Mouse (Mus musculus) CH12.LX (cell line): ENCODE results near the gene Mrnip. TPM values are rescaled to one million over a fixed set of nuclear protein-coding genes. Genes with fewer than 3 reads are reported as not detected.
A peak's percentile ranks its signal among the peaks of the same experiment; 100 is the strongest.

Experiments used
- DNase-seq: peaks from one replicate; pipeline ENCODE4 v3.0.0-alpha.2; 2013; ENCODE audit errors: extremely low read depth
- H3K27ac ChIP-seq: 2 replicates; pipeline ENCODE4 v1.5.1; 2012; ENCODE audit warnings: low read depth, mild to moderate bottlenecking, control low read depth, moderate library complexity; ENCODE audit not compliant: insufficient read depth
- H3K27me3 ChIP-seq: replicated peaks from 2 replicates; pipeline ENCODE3; 2012; ENCODE audit warnings: inconsistent platforms
- H3K36me3 ChIP-seq, 2 experiments: replicated peaks in 1 of 2; 2 replicates each; pipeline versions ENCODE3 to v1.6.1; 2012; ENCODE audit warnings: inconsistent platforms in 1 of 2, low read length in 1 of 2, mild to moderate bottlenecking in 1 of 2, mixed read lengths in 1 of 2, moderate library complexity in 1 of 2; ENCODE audit not compliant: control insufficient read depth in 1 of 2, insufficient read depth in 1 of 2
- H3K4me1 ChIP-seq, 2 experiments: 2 replicates each; pipeline ENCODE4 v1.6.1; 2012; ENCODE audit warnings: inconsistent platforms in 1 of 2, moderate library complexity in 1 of 2; ENCODE audit not compliant: insufficient read depth in 2 of 2, control insufficient read depth in 1 of 2
- H3K4me2 ChIP-seq: 2 replicates; pipeline ENCODE4 v1.6.1; 2012; ENCODE audit warnings: low read depth, mild to moderate bottlenecking, control low read depth; ENCODE audit not compliant: poor library complexity, insufficient read depth, severe bottlenecking
- H3K4me3 ChIP-seq, 3 experiments: fragments of 150-350 bp in 1 of 3; sonication (generic) in 1 of 3; replicated peaks in 1 of 3; 2 replicates each; pipeline versions ENCODE3 to v1.5.1; 2011 to 2012; ENCODE audit warnings: low read depth in 2 of 3, low read length in 2 of 3, mild to moderate bottlenecking in 2 of 3, moderate library complexity in 2 of 3, control low read depth in 1 of 3, improper control_type of control experiment in 1 of 3, inconsistent platforms in 1 of 3, mixed read lengths in 1 of 3; ENCODE audit not compliant: poor library complexity in 1 of 3
- H3K79me2 ChIP-seq: replicated peaks from 2 replicates; pipeline ENCODE4 v1.6.1; 2012; ENCODE audit warnings: mild to moderate bottlenecking, moderate library complexity; ENCODE audit not compliant: control insufficient read depth, poor library complexity, insufficient read depth, severe bottlenecking; ENCODE audit errors: extremely low read depth
- H3K9ac ChIP-seq: 2 replicates; pipeline ENCODE4 v1.6.1; 2012; ENCODE audit warnings: low read depth, mild to moderate bottlenecking, control low read depth, moderate library complexity; ENCODE audit not compliant: insufficient read depth
- H3K9me3 ChIP-seq: replicated peaks from 2 replicates; pipeline ENCODE3; 2012; ENCODE audit warnings: low read length, inconsistent platforms, mixed read lengths
- BHLHE40 ChIP-seq: IDR thresholded peaks from 2 replicates; pipeline ENCODE4 v1.6.1; 2011; ENCODE audit warnings: mild to moderate bottlenecking, low read depth, low read length, improper control_type of control experiment
- CHD1 ChIP-seq: IDR thresholded peaks from 2 replicates; pipeline ENCODE4 v1.6.1; 2012; ENCODE audit warnings: low read depth, low read length, improper control_type of control experiment, inconsistent platforms
- CHD2 ChIP-seq: IDR thresholded peaks from 2 replicates; pipeline ENCODE4 v1.6.1; 2011; ENCODE audit warnings: low read length, improper control_type of control experiment
- ELF1 ChIP-seq: IDR thresholded peaks from 2 replicates; pipeline ENCODE4 v1.6.1; 2014; ENCODE audit warnings: low read depth, mild to moderate bottlenecking, inconsistent platforms, low read length, improper control_type of control experiment
- EP300 ChIP-seq: IDR thresholded peaks from 2 replicates; pipeline ENCODE4 v1.6.1; 2011; ENCODE audit warnings: low read length, improper control_type of control experiment
- ETS1 ChIP-seq: conservative IDR thresholded peaks from 2 replicates; pipeline ENCODE4 v1.6.1; 2012; ENCODE audit warnings: low read depth, mild to moderate bottlenecking, inconsistent platforms, low read length, improper control_type of control experiment, moderate library complexity
- IRF4 ChIP-seq: IDR thresholded peaks from 2 replicates; pipeline ENCODE4 v1.6.1; 2014; ENCODE audit warnings: low read depth, mild to moderate bottlenecking, inconsistent platforms, low read length, improper control_type of control experiment
- JUN ChIP-seq: IDR thresholded peaks from 2 replicates; pipeline ENCODE4 v1.6.1; 2011; ENCODE audit warnings: low read depth, mild to moderate bottlenecking, low read length, improper control_type of control experiment, moderate library complexity; ENCODE audit not compliant: insufficient read depth
- MAFK ChIP-seq: IDR thresholded peaks from 2 replicates; pipeline ENCODE4 v1.6.1; 2011; ENCODE audit warnings: low read length, improper control_type of control experiment; ENCODE audit not compliant: insufficient replicate concordance
- MAX ChIP-seq: IDR thresholded peaks from 2 replicates; pipeline ENCODE4 v1.6.1; 2011; ENCODE audit warnings: low read length, improper control_type of control experiment
- MEF2A ChIP-seq: IDR thresholded peaks from 2 replicates; pipeline ENCODE4 v1.6.1; 2014; ENCODE audit warnings: low read depth, mild to moderate bottlenecking, inconsistent platforms, low read length, improper control_type of control experiment, borderline replicate concordance
- MXI1 ChIP-seq: IDR thresholded peaks from 2 replicates; pipeline ENCODE4 v1.6.1; 2011; ENCODE audit warnings: mild to moderate bottlenecking, low read depth, low read length, improper control_type of control experiment
- NRF1 ChIP-seq: IDR thresholded peaks from 2 replicates; pipeline ENCODE4 v1.6.1; 2014; ENCODE audit warnings: low read depth, mild to moderate bottlenecking, inconsistent platforms, low read length, improper control_type of control experiment, moderate library complexity
- RAD21 ChIP-seq: IDR thresholded peaks from 2 replicates; pipeline ENCODE4 v1.6.1; 2011; ENCODE audit warnings: low read depth, mild to moderate bottlenecking, low read length, improper control_type of control experiment, moderate library complexity
- SMC3 ChIP-seq: IDR thresholded peaks from 2 replicates; pipeline ENCODE4 v1.6.1; 2011; ENCODE audit warnings: low read depth, low read length, improper control_type of control experiment
- TBP ChIP-seq: conservative IDR thresholded peaks from 2 replicates; pipeline ENCODE4 v1.6.1; 2011; ENCODE audit warnings: low read depth, low read length, improper control_type of control experiment
- TCF12 ChIP-seq: IDR thresholded peaks from 2 replicates; pipeline ENCODE4 v1.6.1; 2014; ENCODE audit warnings: low read depth, mild to moderate bottlenecking, inconsistent platforms, low read length, improper control_type of control experiment
- UBTF ChIP-seq: IDR thresholded peaks from 2 replicates; pipeline ENCODE4 v1.6.1; 2012; ENCODE audit warnings: low read depth, mild to moderate bottlenecking, inconsistent platforms, low read length, improper control_type of control experiment, moderate library complexity
- ZMIZ1 ChIP-seq: IDR thresholded peaks from 2 replicates; pipeline ENCODE4 v1.6.1; 2012; ENCODE audit warnings: low read depth, mild to moderate bottlenecking, inconsistent platforms, low read length, improper control_type of control experiment
- ZNF384 ChIP-seq: IDR thresholded peaks from 2 replicates; pipeline ENCODE4 v1.6.1; 2012; ENCODE audit warnings: low read depth, low read length, improper control_type of control experiment, inconsistent platforms
- dilution Hi-C: fragments of 300-500 bp; cut with MboI; formaldehyde crosslinking; loops from 2 replicates; pipeline ENCODE4 v1.14.3; 2020; ENCODE audit warnings: low sequenced_read_pairs; ENCODE audit not compliant: extremely low pct_unique_long_range_greater_than_20kb, extremely low pct_ligation_motif_present
- in situ Hi-C: fragments of 300-500 bp; cut with MboI; formaldehyde crosslinking; loops from 3 replicates; pipeline ENCODE4 v1.14.3; 2019; ENCODE audit warnings: low sequenced_read_pairs, low pct_ligation_motif_present, low pct_unique_long_range_greater_than_20kb, mixed read lengths
- polyA plus RNA-seq: library from polyadenylated mRNA; unstranded; fragments of >175 nt; gene quantifications from 2 replicates; pipeline ENCODE4 v1.2.1, GENCODE M21; 2012; ENCODE audit warnings: low read depth; ENCODE audit not compliant: insufficient read length
- total RNA-seq, 2 experiments: library from RNA; depleted of rRNA; stranded (reverse); fragments of 300-350 nt in 1 of 2; fragments of >200 nt in 1 of 2; gene quantifications; 2 replicates each; pipeline ENCODE4 v1.2.3; 2012 to 2014

Gene Mrnip
- total and polyA plus RNA-seq, 3 experiments, result 22.5 to 36.7 (median 29.7) TPM

DNA sequence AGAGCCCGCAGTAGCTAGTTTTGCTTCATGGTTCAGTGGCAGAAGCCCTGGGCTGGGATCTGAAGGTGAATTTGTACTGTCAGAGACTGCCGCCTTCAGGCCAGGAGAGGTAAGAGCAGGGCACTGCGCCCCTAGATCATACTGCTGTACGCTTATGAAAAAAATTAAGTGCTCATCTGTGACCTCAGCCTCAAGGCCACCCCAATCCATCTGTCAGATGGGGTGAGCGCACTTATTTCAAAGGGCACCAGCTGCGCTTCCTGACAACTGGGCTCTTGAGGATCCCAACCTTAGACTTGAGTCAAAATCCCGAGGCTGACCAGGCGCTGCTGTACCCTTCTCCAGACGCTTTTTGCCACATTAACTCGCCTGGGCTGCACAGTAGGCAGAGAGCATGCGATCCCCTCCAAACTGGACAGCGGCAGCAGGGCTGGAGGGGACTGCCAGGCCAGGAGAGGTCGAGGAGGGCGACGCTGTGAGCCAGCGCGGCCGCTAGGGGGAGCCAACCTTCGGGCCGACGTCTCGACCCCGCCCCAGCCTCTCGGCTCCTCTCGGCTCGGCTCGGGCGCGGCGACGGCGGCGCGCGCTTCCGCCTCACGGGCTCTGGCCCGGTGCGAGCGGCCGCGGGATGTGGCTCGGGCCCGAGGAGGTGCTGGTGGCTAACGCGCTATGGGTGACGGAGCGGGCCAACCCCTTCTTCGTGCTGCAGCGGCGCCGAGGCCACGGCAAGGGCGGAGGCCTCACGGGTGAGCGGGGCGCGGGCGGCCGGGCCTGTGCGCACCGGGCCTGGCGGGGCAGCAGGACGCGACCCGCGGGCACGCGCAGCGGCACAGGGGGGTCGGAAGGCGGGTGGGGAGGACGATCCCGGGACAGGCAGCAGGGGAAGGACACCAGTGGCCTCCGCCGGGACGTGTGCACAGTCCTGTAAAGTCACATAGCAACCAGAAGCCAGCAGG lies 43.2 kb upstream of the Mrnip start, which contains the start of gene Tbc1d9b (continued):
- TF ChIP-seq IRF4, result peak; percentile 58; the same call in 1 of the 2 replicates
- peak; percentile 94; the same call in 1 of the 2 replicates for TF ChIP-seq UBTF
- TF ChIP-seq MEF2A, result peak; percentile 56; the same call in 1 of the 2 replicates
- TF ChIP-seq CHD1, result no peak
- peak; percentile 93 for TF ChIP-seq ELF1
- TF ChIP-seq BHLHE40, result peak; percentile 60
- TF ChIP-seq ZNF384, result peak; percentile 60
- TF ChIP-seq SMC3, result peak; percentile 51
- TF ChIP-seq, all 38 proteins: peak for 22

GRCm38 (mm10) chr11:50131801-50132201 lies 42.4 kb upstream of the Mrnip start:
- H3K9me3 ChIP-seq, result no peaks in the 10 kb centered on the region
- peak; percentile 30 for DNase-seq
- no peak for TF ChIP-seq TBP
- TF ChIP-seq ETS1, result no peak
- no peak for TF ChIP-seq ELF1
- no peak for TF ChIP-seq RAD21
- TF ChIP-seq MAX, result 0 out of 2 replicates have a peak, but pooled peaks have one; percentile 45
- no peak for TF ChIP-seq ZMIZ1
- TF ChIP-seq CHD2, result no peak
- no peak for TF ChIP-seq EP300
- no peak for TF ChIP-seq NRF1
- 0 out of 2 replicates have a peak, but pooled peaks have one; percentile 23 for TF ChIP-seq MXI1
- no peak for TF ChIP-seq MAFK
- no peak for TF ChIP-seq TCF12
- TF ChIP-seq JUN, result no peak
- TF ChIP-seq IRF4, result no peak
- TF ChIP-seq, all 38 proteins: peak for 2
- in situ Hi-C loops, result loop anchor here (5.0 to 10.0 kb wide), 2 partner anchors 150 to 233 kb away; no protein-coding TSS in a partner anchor
- H3K27ac ChIP-seq, result no peak overlapping the region
- H3K4me2 ChIP-seq, result peak overlapping the region; percentile 73
- dilution Hi-C loops, result no loop called here
- peak overlapping the region; percentile 88 to 100 (median 90) for H3K4me3 ChIP-seq
- peaks cover 12 to 36% of the 10 kb centered on the region in 2 experiments for H3K36me3 ChIP-seq
- peaks cover 5% of the 10 kb centered on the region; the same call in 1 of the 2 replicates for H3K79me2 ChIP-seq
- H3K9ac ChIP-seq, result peak overlapping the region; percentile 76
- H3K4me1 ChIP-seq, result peaks cover 8 to 24% of the 10 kb centered on the region in 2 experiments
- peaks cover 2% of the 10 kb centered on the region for H3K27me3 ChIP-seq
